Mouse (Mus musculus) effector memory CD4-positive, alpha-beta T cell, adult 5 months (primary cell): Measurements from ENCODE around the gene Il2ra. TPM values are rescaled to one million over a fixed set of nuclear protein-coding genes. Genes with fewer than 3 reads are reported as not detected.

Experiments
- polyA plus RNA-seq: library from polyadenylated mRNA; unstranded; fragments of 100-300 nt; shearing (Covaris generic); gene quantifications from one replicate; pipeline ENCODE4 v1.2.1, GENCODE M21; 2017

Gene Il2ra
- polyA plus RNA-seq, result 20.6 TPM

GRCm38 (mm10) chr2:11642451-11642941 lies at the start of gene Il2ra:
Gene Il2ra (plus strand): TSS chr2:11642807.

GRCm38 (mm10) chr2:11604053-11604452 lies 38.6 kb upstream of the Il2ra start, which contains the start of gene Rbm17:
Gene Rbm17 (minus strand): TSS chr2:11604153.

GRCm38 (mm10) chr2:11625890-11626289 lies 16.7 kb upstream of the Il2ra start, which contains the start of gene Gm17490:
Gene Gm17490 (minus strand): TSS chr2:11626264.

GRCm38 (mm10) chr2:11705201-11706025 lies 62.8 kb downstream of the Il2ra start, which contains the start of gene Il15ra:
Gene Il15ra (plus strand): TSS chr2:11705290.

Other genes starting within 250 kb of the Il2ra start
- 16.1 TPM for gene Pfkfb3, start 88.7 kb upstream of the Il2ra start, polyA plus RNA-seq
- gene Rbm17, start 38.7 kb upstream of the Il2ra start, polyA plus RNA-seq, result 126 TPM
- gene Gm17490, start 16.5 kb upstream of the Il2ra start, polyA plus RNA-seq, result not detected
- gene Il15ra, start 62.5 kb downstream of the Il2ra start, polyA plus RNA-seq, result 18.1 TPM
- 46.4 TPM for gene Fbh1, start 134.8 kb downstream of the Il2ra start, polyA plus RNA-seq
- 57.7 TPM for gene Ankrd16, start 135.1 kb downstream of the Il2ra start, polyA plus RNA-seq